9 mouse cellular contexts compared by ENCODE assay signal in the genomic region with DNA sequence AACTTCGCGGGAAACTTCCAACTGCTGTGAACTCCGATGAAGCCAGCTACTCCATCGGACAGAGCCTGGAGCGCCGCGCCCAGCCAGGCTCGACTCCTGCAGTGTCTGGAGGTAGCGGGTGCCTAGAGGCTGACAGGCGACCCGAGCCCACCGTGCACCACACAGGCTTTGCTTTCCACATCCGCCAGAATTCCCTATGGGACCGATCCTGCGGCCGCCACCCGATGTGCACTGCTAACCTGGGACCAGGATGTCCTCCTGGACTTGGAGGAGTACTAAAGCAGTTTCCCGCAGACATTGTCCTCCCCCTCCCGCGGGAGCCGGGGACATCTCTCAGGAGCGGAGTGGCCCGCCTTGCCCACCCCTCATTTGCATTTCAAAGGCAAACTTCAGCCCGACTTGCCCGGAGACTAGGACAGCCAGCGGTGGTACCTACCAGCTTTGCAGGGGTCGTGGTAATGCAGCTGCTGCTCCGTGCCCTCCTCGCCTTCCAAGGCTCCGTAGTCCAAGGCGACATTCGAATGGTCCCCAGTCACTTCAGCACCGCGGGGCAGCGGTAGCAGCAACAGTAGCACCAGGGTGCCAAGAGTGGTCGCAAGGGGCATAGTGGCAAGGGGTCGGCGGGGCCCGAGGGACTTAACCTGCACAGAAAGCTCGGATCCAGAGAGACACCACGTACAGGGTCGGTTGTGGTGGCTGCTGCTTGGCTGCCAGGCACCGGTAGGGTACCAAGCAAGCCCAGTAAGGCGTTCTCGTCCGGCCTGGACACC. TPM values are rescaled to one million over a fixed set of nuclear protein-coding genes. Genes with fewer than 3 reads are reported as not detected.
DNase-seq lines count a peak whose midpoint lies in the region; ATAC-seq lines count a peak whose summit lies in the region.
"Had no signal": no experiment of that assay in that cellular context is flagged by ENCODE, and none has a peak within 500 bp of the region (broad histone marks: within the 10 kb centered on the region; RNA-seq: fewer than 3 reads in every experiment).

No protein-coding gene starts in this region.

- H3K9ac ChIP-seq in forebrain, embryonic 15.5 days (replicated peaks): peak overlapping the region; percentile 45
- H3K9ac ChIP-seq in limb, embryonic 13.5 days: peak overlapping the region; percentile 57

- H3K4me1 ChIP-seq in forebrain, embryonic 15.5 days: peaks cover 24% of the 10 kb centered on the region
- H3K4me1 ChIP-seq in limb, embryonic 13.5 days: peaks cover 18% of the 10 kb centered on the region

- WGBS in forebrain, embryonic 15.5 days: 1% methylated on average over 46 of the region's 46 CpGs
- WGBS in limb, embryonic 13.5 days: under 1% methylated on average over 46 of the region's 46 CpGs

- no peaks in the 10 kb centered on the region for H3K9me3 ChIP-seq in forebrain, embryonic 15.5 days
- no peaks in the 10 kb centered on the region for H3K9me3 ChIP-seq in limb, embryonic 13.5 days

- no peak overlapping the region for H3K27ac ChIP-seq in forebrain, embryonic 15.5 days (replicated peaks)
- no peak overlapping the region for H3K27ac ChIP-seq in limb, embryonic 13.5 days

- H3K36me3 ChIP-seq in forebrain, embryonic 15.5 days: 0 out of 2 replicates have a peak, but pooled peaks cover 3% of the 10 kb centered on the region
- peaks cover 9% of the 10 kb centered on the region for H3K36me3 ChIP-seq in limb, embryonic 13.5 days

- peak overlapping the region; percentile 42 for H3K4me3 ChIP-seq in forebrain, embryonic 15.5 days
- H3K4me3 ChIP-seq in limb, embryonic 13.5 days: peak overlapping the region; percentile 53
- H3K4me3 ChIP-seq: myocyte had no signal

- peaks cover 29% of the 10 kb centered on the region for H3K27me3 ChIP-seq in forebrain, embryonic 15.5 days
- H3K27me3 ChIP-seq in limb, embryonic 13.5 days: peaks cover 69% of the 10 kb centered on the region

- H3K4me2 ChIP-seq in forebrain, embryonic 15.5 days (replicated peaks): peak overlapping the region; percentile 75
- H3K4me2 ChIP-seq in limb, embryonic 13.5 days (replicated peaks): peak overlapping the region; percentile 99

- peak; percentile 49 for ATAC-seq in forebrain, embryonic 15.5 days (replicated peaks)
- peak; percentile 51 for ATAC-seq in limb, embryonic 13.5 days (ENCODE audit: low FRiP score, low read depth)
- no peak for ATAC-seq in CD4-positive, CD25-positive, alpha-beta regulatory T cell, adult 4 months

- peak; percentile 1 for DNase-seq in thymus, postnatal 25 days
- DNase-seq in thymus, postnatal 10 days (ENCODE audit: low spot score in 2 of 2): no peak
- no peak for DNase-seq in adipocyte (ENCODE audit: low spot score)
- no peak for DNase-seq in cerebellum, postnatal 4 days (ENCODE audit: low spot score in 2 of 2)
- DNase-seq in lung, adult 18-20 months: no peak

RNA-seq across cellular contexts. Expression of gene Tll2, which starts 0.4 kb away (rescaled TPM):
- polyA plus RNA-seq in forebrain, embryonic 15.5 days (2015; fragmentation: Nextera tagmentation; extraction: Ambion mirVana): 0.77 and 0.85 TPM in 2 replicates
- polyA plus RNA-seq in limb, embryonic 13.5 days (2015; fragmentation: Nextera tagmentation; extraction: Ambion mirVana): 0.68 and 1.1 TPM in 2 replicates
- not detected for polyA plus RNA-seq in CD4-positive, CD25-positive, alpha-beta regulatory T cell, adult 4 months (2017; shearing (Covaris generic))
- polyA plus RNA-seq: myocyte had no signal

RNA-seq across cellular contexts. Expression of gene Tm9sf3, which starts 57.6 kb away (rescaled TPM):
- 92.2 and 96.3 TPM in 2 replicates for polyA plus RNA-seq in forebrain, embryonic 15.5 days (2015; fragmentation: Nextera tagmentation; extraction: Ambion mirVana)
- 133 and 135 TPM in 2 replicates for polyA plus RNA-seq in limb, embryonic 13.5 days (2015; fragmentation: Nextera tagmentation; extraction: Ambion mirVana)
- 10 to 100 TPM; 14.2 to 34.8 TPM for polyA plus RNA-seq in CD4-positive, CD25-positive, alpha-beta regulatory T cell, adult 4 months (2017; shearing (Covaris generic))
